In genomic region chr3:70483066-70483743, GRCm38 (mm10) we compare ENCODE assay signal across 16 mouse cellular contexts.
A peak's percentile ranks its signal among the peaks of the same experiment; 100 is the strongest.
DNase-seq lines count a peak whose midpoint lies in the region; ATAC-seq and TF ChIP-seq lines count a peak whose summit lies in the region.
"Had no signal": no experiment of that assay in that cellular context is flagged by ENCODE, and none has a peak within 500 bp of the region (broad histone marks: within the 10 kb centered on the region; RNA-seq: fewer than 3 reads in every experiment).

No protein-coding gene starts in this region.

- no peaks in the 10 kb centered on the region for H3K27me3 ChIP-seq in neural tube, embryonic 13.5 days
- no peaks in the 10 kb centered on the region for H3K27me3 ChIP-seq in forebrain, postnatal 0 days (ENCODE audit: insufficient read depth, low read length)
- H3K27me3 ChIP-seq in neural tube, embryonic 14.5 days (ENCODE audit: control insufficient read depth, insufficient read depth, low read length) = no peaks in the 10 kb centered on the region
- no peaks in the 10 kb centered on the region for H3K27me3 ChIP-seq in heart, embryonic 12.5 days (replicated peaks)
- H3K27me3 ChIP-seq: embryonic facial prominence, embryonic 12.5 days; liver, embryonic 15.5 days had no signal

- H3K36me3 ChIP-seq in neural tube, embryonic 13.5 days = no peaks in the 10 kb centered on the region
- H3K36me3 ChIP-seq in forebrain, postnatal 0 days (ENCODE audit: insufficient read depth) = no peaks in the 10 kb centered on the region
- H3K36me3 ChIP-seq in neural tube, embryonic 14.5 days (ENCODE audit: control insufficient read depth, insufficient read depth, low read length) = no peaks in the 10 kb centered on the region
- H3K36me3 ChIP-seq in heart, embryonic 12.5 days = no peaks in the 10 kb centered on the region
- H3K36me3 ChIP-seq: embryonic facial prominence, embryonic 12.5 days; liver, embryonic 15.5 days had no signal

- H3K4me3 ChIP-seq in neural tube, embryonic 13.5 days = no peak overlapping the region
- H3K4me3 ChIP-seq in forebrain, postnatal 0 days (ENCODE audit: low read depth, low read length) = 0 out of 2 replicates have a peak overlapping the region, but pooled peaks have one; percentile 4
- H3K4me3 ChIP-seq in neural tube, embryonic 14.5 days (ENCODE audit: low read depth, low read length) = no peak overlapping the region
- no peak overlapping the region for H3K4me3 ChIP-seq in heart, embryonic 12.5 days
- H3K4me3 ChIP-seq: embryonic facial prominence, embryonic 12.5 days; liver, embryonic 15.5 days had no signal

- no peak for TF ChIP-seq CTCF in forebrain, postnatal 0 days (IDR thresholded peaks at IDR 0.05; ENCODE audit: low read depth)

- peaks cover 9% of the 10 kb centered on the region for H3K4me1 ChIP-seq in neural tube, embryonic 13.5 days (replicated peaks)
- H3K4me1 ChIP-seq in forebrain, postnatal 0 days (ENCODE audit: insufficient read depth) = no peaks in the 10 kb centered on the region
- H3K4me1 ChIP-seq in neural tube, embryonic 14.5 days (ENCODE audit: control insufficient read depth, insufficient read depth, low read length) = 0 out of 2 replicates have a peak, but pooled peaks cover 4% of the 10 kb centered on the region
- no peaks in the 10 kb centered on the region for H3K4me1 ChIP-seq in heart, embryonic 12.5 days (replicated peaks)
- H3K4me1 ChIP-seq: embryonic facial prominence, embryonic 12.5 days; liver, embryonic 15.5 days had no signal

- no peaks in the 10 kb centered on the region for H3K9me3 ChIP-seq in neural tube, embryonic 13.5 days
- no peaks in the 10 kb centered on the region for H3K9me3 ChIP-seq in forebrain, postnatal 0 days (ENCODE audit: low read length)
- no peaks in the 10 kb centered on the region for H3K9me3 ChIP-seq in neural tube, embryonic 14.5 days (ENCODE audit: control insufficient read depth, low read length)
- no peaks in the 10 kb centered on the region for H3K9me3 ChIP-seq in heart, embryonic 12.5 days (replicated peaks)
- H3K9me3 ChIP-seq: embryonic facial prominence, embryonic 12.5 days; liver, embryonic 15.5 days had no signal

- peak overlapping the region; percentile 36 for H3K4me2 ChIP-seq in neural tube, embryonic 13.5 days
- peak overlapping the region; percentile 26 for H3K4me2 ChIP-seq in forebrain, postnatal 0 days (ENCODE audit: low read depth)
- H3K4me2 ChIP-seq in neural tube, embryonic 14.5 days (ENCODE audit: low read depth, low read length) = no peak overlapping the region
- H3K4me2 ChIP-seq in heart, embryonic 12.5 days = no peak overlapping the region
- H3K4me2 ChIP-seq: embryonic facial prominence, embryonic 12.5 days; liver, embryonic 15.5 days had no signal

- WGBS in neural tube, embryonic 13.5 days = 53% methylated on average over 5 of the region's 5 CpGs
- WGBS in forebrain, postnatal 0 days = 12% methylated on average over 5 of the region's 5 CpGs
- WGBS in neural tube, embryonic 14.5 days = 51% methylated on average over 5 of the region's 5 CpGs
- 63% methylated on average over 5 of the region's 5 CpGs for WGBS in heart, embryonic 12.5 days

- H3K9ac ChIP-seq in neural tube, embryonic 13.5 days = no peak overlapping the region
- no peak overlapping the region for H3K9ac ChIP-seq in forebrain, postnatal 0 days
- no peak overlapping the region for H3K9ac ChIP-seq in neural tube, embryonic 14.5 days (replicated peaks; ENCODE audit: low read depth, low read length)
- H3K9ac ChIP-seq in heart, embryonic 12.5 days = no peak overlapping the region
- H3K9ac ChIP-seq: embryonic facial prominence, embryonic 12.5 days; liver, embryonic 15.5 days had no signal

- H3K27ac ChIP-seq in neural tube, embryonic 13.5 days (replicated peaks) = no peak overlapping the region
- H3K27ac ChIP-seq in forebrain, postnatal 0 days (ENCODE audit: low read depth, low read length) = peak overlapping the region; percentile 31
- no peak overlapping the region for H3K27ac ChIP-seq in neural tube, embryonic 14.5 days (ENCODE audit: low read depth, low read length)
- no peak overlapping the region for H3K27ac ChIP-seq in heart, embryonic 12.5 days (ENCODE audit: poor library complexity, severe bottlenecking)
- H3K27ac ChIP-seq: embryonic facial prominence, embryonic 12.5 days; liver, embryonic 15.5 days had no signal

- ATAC-seq in frontal cortex, adult (ENCODE audit: low TSS enrichment) = 0 out of 2 replicates have a peak, but pooled peaks have one; percentile 18
- peak; percentile 69; the same call in 1 of the 2 replicates for ATAC-seq in neural tube, embryonic 13.5 days (ENCODE audit: low read depth)
- ATAC-seq in forebrain, postnatal 0 days = peak; percentile 40
- ATAC-seq in neural tube, embryonic 14.5 days (ENCODE audit: low read depth) = peak; percentile 55; the same call in 1 of the 2 replicates
- ATAC-seq in heart, embryonic 12.5 days (ENCODE audit: insufficient number of reproducible peaks, low FRiP score) = no peak
- ATAC-seq: Patski had no signal

- DNase-seq in frontal cortex, postnatal 10 days (ENCODE audit: low spot score in 2 of 2) = no peak
- DNase-seq in neural tube, embryonic 10.5 days (ENCODE audit: extremely low spot score, low spot score) = no peak
- DNase-seq in forebrain, postnatal 0 days = peak; percentile 55
- DNase-seq in thymus, postnatal 25 days = no peak
- DNase-seq: B cell, adult 2 months; cerebellum, adult 11 months; heart, adult 11 months; lung, postnatal 14 days; thymus, postnatal 36 days had no signal

Comparison
In these comparisons a context has a peak if more than half of its experiments do, and no peak if none do; other contexts are left out.
1. H3K4me2 ChIP-seq: peak in neural tube, embryonic 13.5 days (single experiment) and forebrain, postnatal 0 days (single experiment); none in neural tube, embryonic 14.5 days (single experiment) and heart, embryonic 12.5 days (single experiment).